In the genomic region with DNA sequence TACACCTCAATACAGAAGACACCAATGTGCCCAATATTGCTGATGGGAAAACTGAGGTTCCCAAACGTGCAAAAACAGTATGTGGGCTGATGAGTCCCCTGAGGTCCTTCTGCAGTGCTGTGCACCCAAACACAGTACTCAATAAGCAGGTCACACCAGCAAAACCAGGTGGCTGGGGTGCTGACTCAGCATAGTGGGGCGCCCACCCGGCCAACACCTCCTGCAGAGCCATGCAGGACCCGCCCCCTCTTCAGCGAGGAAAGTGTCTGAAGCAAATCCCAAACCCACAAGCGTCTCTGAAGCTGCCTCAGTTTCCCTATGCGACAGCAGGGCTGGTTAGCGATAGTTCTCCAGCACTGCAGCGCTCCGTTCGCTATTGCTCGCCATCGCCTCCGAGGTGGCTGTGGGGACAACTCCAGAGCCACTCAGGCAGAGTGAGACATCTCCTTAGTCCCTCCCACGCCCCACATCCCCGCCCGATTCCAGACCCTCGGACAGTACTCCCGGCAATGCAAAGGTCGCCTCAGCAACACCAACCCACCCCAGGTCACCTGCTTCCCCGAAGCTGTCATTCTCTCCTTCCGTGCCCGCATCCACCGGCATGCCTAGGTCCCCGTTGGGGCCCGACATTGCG, we compare ENCODE assay signal across 8 mouse cellular contexts. TPM values are rescaled to one million over a fixed set of nuclear protein-coding genes. Genes with fewer than 3 reads are reported as not detected.
DNase-seq lines count a peak whose midpoint lies in the region; ATAC-seq lines count a peak whose summit lies in the region.

No protein-coding gene starts in this region.

- H3K4me2 ChIP-seq in heart, embryonic 14.5 days (ENCODE audit: low read length), result peak overlapping the region; percentile 97

- H3K9ac ChIP-seq in heart, embryonic 14.5 days (ENCODE audit: low read length), result peak overlapping the region; percentile 70

- no peaks in the 10 kb centered on the region for H3K9me3 ChIP-seq in heart, embryonic 14.5 days (ENCODE audit: control insufficient read depth, low read length)
- H3K9me3 ChIP-seq in embryonic facial prominence, embryonic 10.5 days, result no peaks in the 10 kb centered on the region

- under 1% methylated on average over 27 of the region's 27 CpGs for WGBS in heart, embryonic 14.5 days
- WGBS in embryonic facial prominence, embryonic 10.5 days, result 1% methylated on average over 27 of the region's 27 CpGs

- ATAC-seq in heart, embryonic 14.5 days (ENCODE audit: insufficient number of reproducible peaks, insufficient read depth, low FRiP score, low read depth), result peak; percentile 44; the same call in 1 of the 2 replicates
- ATAC-seq in CD4-positive, CD25-positive, alpha-beta regulatory T cell, adult 4 months, result peak; percentile 7

- peaks cover 8% of the 10 kb centered on the region; the same call in 1 of the 2 replicates for H3K27me3 ChIP-seq in heart, embryonic 14.5 days (ENCODE audit: control insufficient read depth, insufficient read depth, low read length)
- peaks cover 43% of the 10 kb centered on the region for H3K27me3 ChIP-seq in embryonic facial prominence, embryonic 10.5 days (replicated peaks; ENCODE audit: low read depth, poor library complexity, severe bottlenecking)

- H3K27ac ChIP-seq in heart, embryonic 14.5 days (replicated peaks in 1 of 2; ENCODE audit: control insufficient read depth in 1 of 2, insufficient read depth in 1 of 2, low read depth in 2 of 2, low read length in 2 of 2), result 0 out of 4 replicates have a peak overlapping the region, but pooled peaks of 1 of the 2 experiments have one; percentile 3
- H3K27ac ChIP-seq in embryonic facial prominence, embryonic 10.5 days (replicated peaks), result peak overlapping the region; percentile 42

- H3K36me3 ChIP-seq in heart, embryonic 14.5 days (ENCODE audit: control insufficient read depth, insufficient read depth, low read length), result peaks cover 34% of the 10 kb centered on the region
- peaks cover 37% of the 10 kb centered on the region for H3K36me3 ChIP-seq in embryonic facial prominence, embryonic 10.5 days (replicated peaks)

- peak overlapping the region; percentile 68 to 79 for H3K4me3 ChIP-seq in heart, embryonic 14.5 days (ENCODE audit: control insufficient read depth in 1 of 2, insufficient read depth in 1 of 2, low read depth in 1 of 2, low read length in 2 of 2)
- H3K4me3 ChIP-seq in embryonic facial prominence, embryonic 10.5 days, result peak overlapping the region; percentile 71

- peaks cover 2 to 9% of the 10 kb centered on the region in 2 experiments; a peak in 3 of 4 replicates for H3K4me1 ChIP-seq in heart, embryonic 14.5 days (ENCODE audit: control insufficient read depth in 2 of 2, insufficient read depth in 2 of 2, low read length in 2 of 2)
- H3K4me1 ChIP-seq in embryonic facial prominence, embryonic 10.5 days, result peaks cover 20% of the 10 kb centered on the region

- no peak for DNase-seq in heart, postnatal 4 days
- no peak for DNase-seq in embryonic facial prominence, embryonic 10.5 days (ENCODE audit: low spot score)
- DNase-seq in induced T-regulatory cell, adult 2 months (ENCODE audit: low read depth), result peak; percentile 55
- DNase-seq in mesoderm, embryonic 11.5 days (ENCODE audit: low read depth, low spot score), result peak; percentile 22
- peak; percentile 77 for DNase-seq in thymus, postnatal 4 days
- no peak for DNase-seq in spleen, adult 12 weeks (ENCODE audit: low spot score)

RNA-seq across cellular contexts. Expression of gene 1110008P14Rik, which starts 0.5 kb away (rescaled TPM):
- 56.6 and 64.5 TPM in 2 replicates for polyA plus RNA-seq in heart, embryonic 14.5 days (2014; fragmentation: Nextera tagmentation; extraction: Ambion mirVana)
- total RNA-seq in heart, postnatal 4 days (2021), result 10 to 100 TPM; 43.7 to 47.6 TPM
- 10 to 100 TPM; 46.6 to 52.9 TPM for polyA plus RNA-seq in CD4-positive, CD25-positive, alpha-beta regulatory T cell, adult 4 months (2017; shearing (Covaris generic))
- 35.0 and 39.3 TPM in 2 replicates for polyA plus RNA-seq in embryonic facial prominence, embryonic 10.5 days (2016; fragmentation: Nextera tagmentation; extraction: Ambion mirVana)

RNA-seq across cellular contexts. Expression of gene Lcn2, which starts 6.8 kb away (rescaled TPM):
- 0.35 and 1.8 TPM in 2 replicates for polyA plus RNA-seq in heart, embryonic 14.5 days (2014; fragmentation: Nextera tagmentation; extraction: Ambion mirVana)
- total RNA-seq in heart, postnatal 4 days (2021), result 1 to 10 TPM; 3.1 to 3.4 TPM
- polyA plus RNA-seq in CD4-positive, CD25-positive, alpha-beta regulatory T cell, adult 4 months (2017; shearing (Covaris generic)), result not detected
- polyA plus RNA-seq in embryonic facial prominence, embryonic 10.5 days (2016; fragmentation: Nextera tagmentation; extraction: Ambion mirVana), result not detected in 2 replicates

RNA-seq across cellular contexts. Expression of gene Ptges2, which starts 14.4 kb away (rescaled TPM):
- polyA plus RNA-seq in heart, embryonic 14.5 days (2014; fragmentation: Nextera tagmentation; extraction: Ambion mirVana), result 43.7 and 48.2 TPM in 2 replicates
- total RNA-seq in heart, postnatal 4 days (2021), result 10 to 100 TPM; 59.7 to 60.2 TPM
- under 1 TPM; 0.34 to 0.50 TPM for polyA plus RNA-seq in CD4-positive, CD25-positive, alpha-beta regulatory T cell, adult 4 months (2017; shearing (Covaris generic))
- 32.2 and 32.5 TPM in 2 replicates for polyA plus RNA-seq in embryonic facial prominence, embryonic 10.5 days (2016; fragmentation: Nextera tagmentation; extraction: Ambion mirVana)

RNA-seq across cellular contexts. Expression of gene Dnm1, which starts 28.1 kb away (rescaled TPM):
- 4.7 and 5.6 TPM in 2 replicates for polyA plus RNA-seq in heart, embryonic 14.5 days (2014; fragmentation: Nextera tagmentation; extraction: Ambion mirVana)
- total RNA-seq in heart, postnatal 4 days (2021), result 1 to 10 TPM; 9.0 to 9.6 TPM
- not detected for polyA plus RNA-seq in CD4-positive, CD25-positive, alpha-beta regulatory T cell, adult 4 months (2017; shearing (Covaris generic))
- 20.7 and 23.5 TPM in 2 replicates for polyA plus RNA-seq in embryonic facial prominence, embryonic 10.5 days (2016; fragmentation: Nextera tagmentation; extraction: Ambion mirVana)

RNA-seq across cellular contexts. Expression of gene Ciz1, which starts 29.1 kb away (rescaled TPM):
- 28.8 and 31.1 TPM in 2 replicates for polyA plus RNA-seq in heart, embryonic 14.5 days (2014; fragmentation: Nextera tagmentation; extraction: Ambion mirVana)
- 10 to 100 TPM; 34.5 to 48.3 TPM for total RNA-seq in heart, postnatal 4 days (2021)
- 100 to 1,000 TPM in 1 of 2 experiments, 10 to 100 TPM in 1; 58.7 to 103 TPM for polyA plus RNA-seq in CD4-positive, CD25-positive, alpha-beta regulatory T cell, adult 4 months (2017; shearing (Covaris generic))
- 65.8 and 66.4 TPM in 2 replicates for polyA plus RNA-seq in embryonic facial prominence, embryonic 10.5 days (2016; fragmentation: Nextera tagmentation; extraction: Ambion mirVana)

Comparison
In these comparisons a context has a peak if more than half of its experiments do, and no peak if none do; other contexts are left out.
1. DNase-seq: peak in induced T-regulatory cell, adult 2 months (single experiment), mesoderm, embryonic 11.5 days (single experiment) and thymus, postnatal 4 days (single experiment); none in heart, postnatal 4 days (single experiment), embryonic facial prominence, embryonic 10.5 days (single experiment) and spleen, adult 12 weeks (single experiment).
2. RNA of gene Ptges2, which starts 14.4 kb away (polyA plus RNA-seq): 43.7 to 48.2 TPM in heart, embryonic 14.5 days and 32.2 to 32.5 TPM in embryonic facial prominence, embryonic 10.5 days; 0.34 to 0.50 TPM in CD4-positive, CD25-positive, alpha-beta regulatory T cell, adult 4 months; every median in the first group is over 10 times any median in the second.